Mouse (Mus musculus) heart, postnatal 0 days (tissue): Measurements from ENCODE around the gene Egr4. TPM values are rescaled to one million over a fixed set of nuclear protein-coding genes. Genes with fewer than 3 reads are reported as not detected.

Source experiments
- ATAC-seq: fragments of 200-750 bp; cut with Nextera tagmentation; 2 replicates; pipeline ENCODE4 v1.8.0; 2017; ENCODE audit warnings: low read depth, moderate number of reproducible peaks, moderate library complexity; ENCODE audit not compliant: insufficient read depth
- DNase-seq: peaks from one replicate; pipeline ENCODE4 v3.0.0-alpha.2; 2016; ENCODE audit warnings: low spot score
- H3K27ac ChIP-seq: fragments of 300-500 bp; sonication (generic); 2 replicates; pipeline ENCODE4 v1.5.1; 2014; ENCODE audit warnings: low read depth, mild to moderate bottlenecking
- H3K27me3 ChIP-seq: fragments of 300-500 bp; sonication (generic); 2 replicates; pipeline ENCODE4 v1.6.1; 2014; ENCODE audit warnings: low read length, mixed read lengths; ENCODE audit not compliant: control insufficient read depth, insufficient read depth
- H3K36me3 ChIP-seq: fragments of 300-500 bp; sonication (generic); replicated peaks from 2 replicates; pipeline ENCODE4 v1.6.1; 2014; ENCODE audit warnings: low read length, mixed read lengths; ENCODE audit not compliant: control insufficient read depth, insufficient read depth
- H3K4me1 ChIP-seq: fragments of 300-500 bp; sonication (generic); 2 replicates; pipeline ENCODE4 v1.6.1; 2014; ENCODE audit warnings: antibody characterized with exemption; ENCODE audit not compliant: control insufficient read depth, insufficient read depth
- H3K4me2 ChIP-seq: fragments of 300-500 bp; sonication (generic); 2 replicates; pipeline ENCODE4 v1.6.1; 2014; ENCODE audit warnings: low read depth, mild to moderate bottlenecking, low read length, moderate library complexity
- H3K4me3 ChIP-seq: fragments of 300-500 bp; sonication (generic); 2 replicates; pipeline ENCODE4 v1.5.1; 2014; ENCODE audit warnings: low read depth, low read length
- H3K9ac ChIP-seq: fragments of 300-500 bp; sonication (generic); replicated peaks from 2 replicates; pipeline ENCODE4 v1.6.1; 2014; ENCODE audit warnings: low read depth, low read length, mixed read lengths
- H3K9me3 ChIP-seq: fragments of 300-500 bp; sonication (generic); replicated peaks from 2 replicates; pipeline ENCODE4 v1.6.1; 2016; ENCODE audit warnings: low read length; ENCODE audit not compliant: control insufficient read depth
- CTCF ChIP-seq: IDR thresholded peaks from 2 replicates; pipeline ENCODE4 v1.5.1; 2016; ENCODE audit warnings: antibody characterized with exemption, control low read depth, low read depth
- EP300 ChIP-seq: IDR thresholded peaks from 2 replicates; pipeline ENCODE4 v1.6.1; 2016; ENCODE audit warnings: antibody characterized with exemption, low read depth
- WGBS: fragments of 180-500 bp; shearing (Covaris S2); extraction: QIAGEN DNeasy Blood & Tissue Kit; methylation state at CpG from one replicate; pipeline ENCODE4 v1.1.7; 2014; 5-methylcytosine and 5-hydroxymethylcytosine counted together
- polyA plus RNA-seq: library from polyadenylated mRNA; unstranded; fragments of >200 nt; fragmentation: Nextera tagmentation; extraction: Ambion mirVana; gene quantifications from 2 replicates; pipeline ENCODE4 v1.2.1, GENCODE M21; 2015
- total RNA-seq: library from RNA; depleted of rRNA; stranded (reverse); fragments of >200 nt; gene quantifications from 2 replicates; pipeline ENCODE4 v1.2.3, GENCODE M21; 2014; ENCODE audit warnings: low replicate concordance

Egr4 gene
- total and polyA plus RNA-seq, 2 experiments from 2014 or later: not detected

DNA sequence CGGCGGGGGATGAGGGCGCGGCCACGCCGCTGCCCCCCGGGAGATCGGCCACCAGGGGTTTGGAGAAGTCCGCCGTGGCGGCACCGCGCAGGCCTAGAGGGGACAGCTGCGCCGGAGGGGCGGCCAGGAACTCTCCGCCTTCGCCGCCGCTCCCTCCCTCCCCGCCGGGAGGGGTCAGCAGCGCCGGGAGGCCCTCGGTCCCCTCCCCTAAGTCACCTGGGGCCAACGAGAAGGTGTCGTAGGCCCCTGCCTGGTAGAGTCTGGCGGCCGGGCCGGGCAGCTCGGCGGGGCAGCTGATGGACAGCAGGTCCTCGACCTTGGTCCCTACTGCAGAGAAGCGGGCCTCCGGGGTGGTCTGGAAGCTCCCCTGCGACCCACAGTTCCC lies 1.3 kb downstream of the Egr4 start:
- Histone ChIP-seq H3K27ac (no peak overlapping the region), H3K9ac (no peak overlapping the region), H3K4me2 (peak overlapping the region; percentile 34), H3K36me3 (no peaks in the 10 kb centered on the region), H3K4me1 (peaks cover 8% of the 10 kb centered on the region), H3K4me3 (peak overlapping the region; percentile 48), H3K9me3 (no peaks in the 10 kb centered on the region), H3K27me3 (peaks cover 80% of the 10 kb centered on the region)
- ATAC-seq: no peak
- DNase-seq: no peak
- under 1% methylated on average over 29 of the region's 36 CpGs for WGBS
- TF ChIP-seq EP300: no peak

DNA sequence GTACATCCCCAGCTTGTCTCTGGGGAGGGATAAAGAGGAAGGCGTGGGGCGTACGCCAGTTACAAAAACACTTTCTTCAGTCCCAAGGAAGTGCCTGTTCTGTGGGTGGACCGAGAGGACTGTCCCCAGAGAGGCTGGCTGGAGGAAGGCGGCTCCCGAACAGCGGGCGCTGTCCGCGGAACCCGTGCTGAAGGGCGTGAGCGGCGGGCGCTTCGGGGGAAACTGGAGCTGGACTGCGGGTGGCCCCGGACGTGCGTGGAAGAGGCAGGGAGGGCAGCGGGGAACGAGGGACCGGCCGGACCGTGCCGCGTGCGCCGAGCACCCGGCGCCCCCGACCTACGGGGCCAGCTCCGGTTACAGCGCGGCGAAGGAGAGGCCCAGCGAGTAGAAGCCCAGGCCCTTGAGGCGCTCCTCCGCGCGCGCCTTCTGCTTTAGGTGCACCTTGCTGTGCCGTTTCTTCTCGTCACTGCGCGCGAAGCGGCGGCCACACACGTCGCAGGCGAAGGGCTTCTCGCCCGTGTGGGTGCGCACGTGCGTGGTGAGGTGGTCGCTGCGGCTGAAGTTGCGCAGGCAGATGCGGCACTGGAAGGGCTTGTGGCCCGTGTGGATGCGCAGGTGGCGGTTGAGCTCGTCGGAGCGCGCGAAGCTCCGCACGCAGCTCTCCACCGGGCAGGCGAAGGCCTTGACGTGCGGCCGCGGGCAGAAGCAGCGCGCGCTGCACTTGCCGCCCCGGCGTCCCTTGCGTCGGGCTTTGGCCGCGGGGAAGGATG lies 1.9 kb downstream of the Egr4 start:
- under 1% methylated on average over 81 of the region's 88 CpGs for whole genome bisulfite sequencing
- Histone ChIP-seq H3K36me3 (no peaks in the 10 kb centered on the region), H3K9me3 (no peaks in the 10 kb centered on the region), H3K4me2 (peak overlapping the region; percentile 34), H3K27me3 (peaks cover 80% of the 10 kb centered on the region), H3K27ac (no peak overlapping the region), H3K4me3 (peak overlapping the region; percentile 48), H3K4me1 (peaks cover 8% of the 10 kb centered on the region), H3K9ac (no peak overlapping the region)
- TF ChIP-seq CTCF (no peak), EP300 (no peak)
- peak; percentile 49; the same call in 1 of the 2 replicates for ATAC-seq
- peak; percentile 22 for DNase-seq

DNA sequence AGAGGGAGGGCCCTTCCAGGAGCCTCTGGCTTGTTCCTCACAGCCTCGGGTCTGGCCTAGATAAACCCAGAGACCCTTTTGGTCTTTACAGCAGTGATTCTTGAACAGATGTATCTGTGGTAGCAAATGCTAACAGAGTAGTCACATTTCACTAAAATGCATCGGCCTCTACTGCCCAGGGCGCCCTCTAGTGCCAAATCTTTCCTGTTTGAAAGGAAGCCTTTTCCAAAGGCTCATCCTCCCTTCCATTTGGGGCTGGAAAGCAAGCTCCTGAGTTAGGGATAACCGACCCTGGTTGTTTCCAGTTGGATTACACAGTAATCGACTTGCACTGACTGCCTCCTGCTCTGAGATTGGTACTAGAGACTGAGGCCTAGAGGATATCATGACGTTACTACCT lies 2.9 kb downstream of the Egr4 start:
- Histone ChIP-seq H3K4me1 (peaks cover 8% of the 10 kb centered on the region), H3K27ac (no peak overlapping the region), H3K36me3 (no peaks in the 10 kb centered on the region), H3K4me2 (no peak overlapping the region), H3K9ac (no peak overlapping the region), H3K4me3 (no peak overlapping the region), H3K9me3 (no peaks in the 10 kb centered on the region), H3K27me3 (peaks cover 71% of the 10 kb centered on the region)
- ATAC-seq (no peak), DNase-seq (no peak)
- TF ChIP-seq EP300 (no peak), CTCF (peak; percentile 48)
- 4% methylated on average over 6 of the region's 6 CpGs for WGBS

- H3K27ac ChIP-seq: no peak overlapping the region
- WGBS: 37% methylated on average over 5 of the region's 5 CpGs
- DNase-seq (no peak), ATAC-seq (no peak)
- peaks cover 5% of the 10 kb centered on the region for H3K4me1 ChIP-seq
- no peak overlapping the region for H3K4me2 ChIP-seq
- H3K9me3 ChIP-seq: no peaks in the 10 kb centered on the region
- H3K9ac ChIP-seq: no peak overlapping the region
- no peaks in the 10 kb centered on the region for H3K36me3 ChIP-seq
- peaks cover 69% of the 10 kb centered on the region for H3K27me3 ChIP-seq
- H3K4me3 ChIP-seq: no peak overlapping the region
- TF ChIP-seq EP300 (no peak), CTCF (no peak)
Observed at GRCm38 (mm10) chr6:85508602-85509001, 4.8 kb downstream of the Egr4 start.

DNA sequence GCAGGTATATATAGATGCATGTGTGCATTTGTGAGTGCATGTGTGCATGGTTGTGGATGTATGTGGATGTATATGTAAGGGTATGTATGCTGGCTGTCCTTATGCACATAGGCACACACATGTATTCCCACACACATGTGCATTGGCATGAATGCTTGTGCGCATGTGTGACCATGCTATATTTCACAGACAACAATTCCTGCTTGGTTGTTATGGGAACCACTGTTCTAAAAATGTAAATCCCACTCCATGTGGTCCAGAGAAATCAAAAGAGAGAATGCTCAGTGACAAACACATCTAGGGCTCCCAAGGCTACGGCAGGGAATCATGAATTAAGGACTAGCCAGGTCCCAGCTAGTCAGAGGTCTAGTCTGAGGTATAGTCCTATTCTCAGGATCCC lies 8.5 kb downstream of the Egr4 start:
- DNase-seq (no peak), ATAC-seq (no peak)
- no peaks in the 10 kb centered on the region for H3K9me3 ChIP-seq
- peaks cover 6% of the 10 kb centered on the region; the same call in 1 of the 2 replicates for H3K4me1 ChIP-seq
- H3K27ac ChIP-seq: no peak overlapping the region
- no peak for TF ChIP-seq EP300
- no peak for TF ChIP-seq CTCF
- 72% methylated on average over 2 of the region's 2 CpGs for WGBS
- no peak overlapping the region for H3K9ac ChIP-seq
- H3K27me3 ChIP-seq: peaks cover 61% of the 10 kb centered on the region
- H3K4me3 ChIP-seq: no peak overlapping the region
- H3K4me2 ChIP-seq: no peak overlapping the region
- H3K36me3 ChIP-seq: no peaks in the 10 kb centered on the region

DNA sequence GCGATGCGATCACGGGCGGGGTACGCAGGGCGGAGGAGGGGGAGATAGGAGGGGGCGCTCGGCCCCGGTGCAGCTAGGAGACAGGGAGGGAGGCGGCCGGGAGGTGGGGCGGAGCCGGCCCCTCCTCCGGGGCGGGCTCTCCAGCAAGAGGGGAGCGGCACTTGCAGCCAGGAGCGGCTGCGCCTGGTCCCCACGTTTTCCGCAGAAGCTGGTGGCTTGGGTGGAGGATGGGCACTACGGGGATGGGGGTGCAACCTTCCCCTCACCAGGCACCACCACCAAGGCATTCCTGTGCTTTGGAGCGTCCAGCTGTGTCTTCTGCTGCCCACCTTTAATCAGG lies 10.5 kb downstream of the Egr4 start, which contains the start of gene Fbxo41:
Gene Fbxo41 (minus strand): TSS at position 84 of the 340 bp plus-strand sequence.
- H3K4me1 ChIP-seq: peaks cover 6% of the 10 kb centered on the region; the same call in 1 of the 2 replicates
- no peak within 1 kb of the TSS for H3K27ac ChIP-seq
- H3K4me3 ChIP-seq: peak within 1 kb of the TSS; percentile 59
- 3% methylated on average over 20 of the region's 22 CpGs for WGBS
- no peaks in the 10 kb centered on the region for H3K36me3 ChIP-seq
- H3K4me2 ChIP-seq: peak within 1 kb of the TSS; percentile 81
- TF ChIP-seq CTCF (no peak), EP300 (no peak)
- no peak for DNase-seq
- no peaks in the 10 kb centered on the region for H3K9me3 ChIP-seq
- peak within 1 kb of the TSS; percentile 42; the same call in 1 of the 2 replicates for H3K9ac ChIP-seq
- ATAC-seq: no peak
- H3K27me3 ChIP-seq: peaks cover 46% of the 10 kb centered on the region
